Mouse (Mus musculus) CH12.LX (cell line): ENCODE results near the gene Baiap3. TPM values are rescaled to one million over a fixed set of nuclear protein-coding genes. Genes with fewer than 3 reads are reported as not detected.

ENCODE experiments used
- DNase-seq: peaks from one replicate; pipeline ENCODE4 v3.0.0-alpha.2; 2013; ENCODE audit errors: extremely low read depth
- H3K27ac ChIP-seq: 2 replicates; pipeline ENCODE4 v1.5.1; 2012; ENCODE audit warnings: low read depth, mild to moderate bottlenecking, control low read depth, moderate library complexity; ENCODE audit not compliant: insufficient read depth
- H3K27me3 ChIP-seq: replicated peaks from 2 replicates; pipeline ENCODE3; 2012; ENCODE audit warnings: inconsistent platforms
- H3K36me3 ChIP-seq, 2 experiments: replicated peaks in 1 of 2; 2 replicates each; pipeline versions ENCODE3 to v1.6.1; 2012; ENCODE audit warnings: inconsistent platforms in 1 of 2, low read length in 1 of 2, mild to moderate bottlenecking in 1 of 2, mixed read lengths in 1 of 2, moderate library complexity in 1 of 2; ENCODE audit not compliant: control insufficient read depth in 1 of 2, insufficient read depth in 1 of 2
- H3K4me1 ChIP-seq, 2 experiments: 2 replicates each; pipeline ENCODE4 v1.6.1; 2012; ENCODE audit warnings: inconsistent platforms in 1 of 2, moderate library complexity in 1 of 2; ENCODE audit not compliant: insufficient read depth in 2 of 2, control insufficient read depth in 1 of 2
- H3K4me2 ChIP-seq: 2 replicates; pipeline ENCODE4 v1.6.1; 2012; ENCODE audit warnings: low read depth, mild to moderate bottlenecking, control low read depth; ENCODE audit not compliant: poor library complexity, insufficient read depth, severe bottlenecking
- H3K4me3 ChIP-seq, 3 experiments: fragments of 150-350 bp in 1 of 3; sonication (generic) in 1 of 3; replicated peaks in 1 of 3; 2 replicates each; pipeline versions ENCODE3 to v1.5.1; 2011 to 2012; ENCODE audit warnings: low read depth in 2 of 3, low read length in 2 of 3, mild to moderate bottlenecking in 2 of 3, moderate library complexity in 2 of 3, control low read depth in 1 of 3, improper control_type of control experiment in 1 of 3, inconsistent platforms in 1 of 3, mixed read lengths in 1 of 3; ENCODE audit not compliant: poor library complexity in 1 of 3
- H3K79me2 ChIP-seq: replicated peaks from 2 replicates; pipeline ENCODE4 v1.6.1; 2012; ENCODE audit warnings: mild to moderate bottlenecking, moderate library complexity; ENCODE audit not compliant: control insufficient read depth, poor library complexity, insufficient read depth, severe bottlenecking; ENCODE audit errors: extremely low read depth
- H3K9ac ChIP-seq: 2 replicates; pipeline ENCODE4 v1.6.1; 2012; ENCODE audit warnings: low read depth, mild to moderate bottlenecking, control low read depth, moderate library complexity; ENCODE audit not compliant: insufficient read depth
- H3K9me3 ChIP-seq: replicated peaks from 2 replicates; pipeline ENCODE3; 2012; ENCODE audit warnings: low read length, inconsistent platforms, mixed read lengths
- ELF1 ChIP-seq: IDR thresholded peaks from 2 replicates; pipeline ENCODE4 v1.6.1; 2014; ENCODE audit warnings: low read depth, mild to moderate bottlenecking, inconsistent platforms, low read length, improper control_type of control experiment
- JUND ChIP-seq: conservative IDR thresholded peaks from 2 replicates; pipeline ENCODE4 v1.6.1; 2011; ENCODE audit warnings: low read depth, low read length, improper control_type of control experiment
- KAT2A ChIP-seq: IDR thresholded peaks from 2 replicates; pipeline ENCODE4 v1.6.1; 2012; ENCODE audit warnings: low read length, improper control_type of control experiment, inconsistent platforms; ENCODE audit not compliant: insufficient replicate concordance
- MXI1 ChIP-seq: IDR thresholded peaks from 2 replicates; pipeline ENCODE4 v1.6.1; 2011; ENCODE audit warnings: mild to moderate bottlenecking, low read depth, low read length, improper control_type of control experiment
- RAD21 ChIP-seq: IDR thresholded peaks from 2 replicates; pipeline ENCODE4 v1.6.1; 2011; ENCODE audit warnings: low read depth, mild to moderate bottlenecking, low read length, improper control_type of control experiment, moderate library complexity
- RCOR1 ChIP-seq: conservative IDR thresholded peaks from 2 replicates; pipeline ENCODE4 v1.6.1; 2012; ENCODE audit warnings: low read depth, mild to moderate bottlenecking, inconsistent platforms, low read length, improper control_type of control experiment
- SIN3A ChIP-seq: IDR thresholded peaks from 2 replicates; pipeline ENCODE4 v1.6.1; 2012; ENCODE audit warnings: low read length, improper control_type of control experiment, inconsistent platforms
- SMC3 ChIP-seq: IDR thresholded peaks from 2 replicates; pipeline ENCODE4 v1.6.1; 2011; ENCODE audit warnings: low read depth, low read length, improper control_type of control experiment
- USF1 ChIP-seq: IDR thresholded peaks from 2 replicates; pipeline ENCODE4 v1.6.1; 2014; ENCODE audit warnings: low read depth, mild to moderate bottlenecking, inconsistent platforms, low read length, improper control_type of control experiment
- ZC3H11A ChIP-seq: IDR thresholded peaks from 2 replicates; pipeline ENCODE4 v1.6.1; 2012; ENCODE audit warnings: low read depth, mild to moderate bottlenecking, inconsistent platforms, low read length, improper control_type of control experiment
- dilution Hi-C: fragments of 300-500 bp; cut with MboI; formaldehyde crosslinking; loops from 2 replicates; pipeline ENCODE4 v1.14.3; 2020; ENCODE audit warnings: low sequenced_read_pairs; ENCODE audit not compliant: extremely low pct_unique_long_range_greater_than_20kb, extremely low pct_ligation_motif_present
- in situ Hi-C: fragments of 300-500 bp; cut with MboI; formaldehyde crosslinking; loops from 3 replicates; pipeline ENCODE4 v1.14.3; 2019; ENCODE audit warnings: low sequenced_read_pairs, low pct_ligation_motif_present, low pct_unique_long_range_greater_than_20kb, mixed read lengths
- polyA plus RNA-seq: library from polyadenylated mRNA; unstranded; fragments of >175 nt; gene quantifications from 2 replicates; pipeline ENCODE4 v1.2.1, GENCODE M21; 2012; ENCODE audit warnings: low read depth; ENCODE audit not compliant: insufficient read length
- total RNA-seq, 2 experiments: library from RNA; depleted of rRNA; stranded (reverse); fragments of 300-350 nt in 1 of 2; fragments of >200 nt in 1 of 2; gene quantifications; 2 replicates each; pipeline ENCODE4 v1.2.3; 2012 to 2014

Baiap3 gene
- total and polyA plus RNA-seq, 3 experiments: 0.19 to 0.21 TPM; not detected in 1

GRCm38 (mm10) chr17:25221821-25222503, 34.2 kb downstream of the Baiap3 start (continued):
- TF ChIP-seq MXI1: no peak; the same call in 1 of the 2 replicates
- 0 out of 2 replicates have a peak, but pooled peaks have one; percentile 73 for TF ChIP-seq SIN3A
- TF ChIP-seq RAD21: no peak
- no peak for TF ChIP-seq RCOR1

DNA sequence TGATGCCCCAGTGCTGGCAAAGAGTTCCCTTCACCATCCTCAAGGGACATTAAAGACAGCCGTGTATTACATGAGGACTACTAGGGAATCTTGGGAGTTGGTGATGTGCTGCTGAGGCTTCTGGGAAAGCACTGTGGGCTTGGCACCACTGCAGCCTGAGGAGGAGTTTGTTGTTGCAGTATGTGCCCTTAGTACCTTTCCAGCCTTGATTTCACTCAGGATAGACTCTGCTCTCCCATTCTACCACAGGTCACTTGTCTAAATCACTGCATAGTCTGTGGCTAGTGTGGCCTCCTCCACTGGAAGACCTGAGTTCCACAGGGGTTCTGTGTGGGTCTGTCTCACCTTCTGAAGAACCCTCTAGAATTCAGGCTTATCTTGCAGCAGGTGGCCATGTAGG, 35.4 kb downstream of the Baiap3 start:
- Histone ChIP-seq H3K4me3 (no peak overlapping the region), H3K27me3 (no peaks in the 10 kb centered on the region), H3K4me2 (no peak overlapping the region), H3K9ac (no peak overlapping the region), H3K79me2 (peaks cover 6% of the 10 kb centered on the region; the same call in 1 of the 2 replicates), H3K36me3 (peaks cover 22 to 52% of the 10 kb centered on the region in 2 experiments), H3K9me3 (no peaks in the 10 kb centered on the region), H3K27ac (peak overlapping the region; percentile 95; the same call in 1 of the 2 replicates), H3K4me1 (peaks cover 24 to 46% of the 10 kb centered on the region in 2 experiments)
- in situ Hi-C loops: no loop called here
- TF ChIP-seq SMC3: no peak
- no peak for TF ChIP-seq KAT2A
- no peak for TF ChIP-seq USF1
- DNase-seq: no peak
- dilution Hi-C loops: no loop called here

- TF ChIP-seq ELF1 (no peak), ZC3H11A (no peak), JUND (no peak)
- in situ Hi-C loops (no loop called here), dilution Hi-C loops (no loop called here)
- no peak overlapping the region for H3K27ac ChIP-seq
- H3K36me3 ChIP-seq: peaks cover 29 to 57% of the 10 kb centered on the region in 2 experiments
- DNase-seq: no peak
- no peak overlapping the region for H3K4me2 ChIP-seq
- peaks cover 6% of the 10 kb centered on the region; the same call in 1 of the 2 replicates for H3K79me2 ChIP-seq
- H3K9ac ChIP-seq: no peak overlapping the region
- H3K4me1 ChIP-seq: peaks cover 16 to 36% of the 10 kb centered on the region in 2 experiments
- H3K9me3 ChIP-seq: no peaks in the 10 kb centered on the region
- H3K27me3 ChIP-seq: no peaks in the 10 kb centered on the region
- no peak overlapping the region for H3K4me3 ChIP-seq
These were observed 36.5 kb downstream of the Baiap3 start for GRCm38 (mm10) chr17:25219492-25220295.
